Mouse (Mus musculus): ENCODE results near the gene Frs2. TPM values are rescaled to one million over a fixed set of nuclear protein-coding genes. Genes with fewer than 3 reads are reported as not detected.
A peak's percentile ranks its signal among the peaks of the same experiment; 100 is the strongest.

Frs2 gene
- polyA plus RNA-seq (2015; fragmentation: Nextera tagmentation; extraction: Ambion mirVana), result 16.5 and 22.1 TPM in 2 replicates

GRCm38 (mm10) chr10:117148361-117149003 is at the start of gene Frs2:
Frs2 (minus strand) TSS chr10:117148534.
- no peaks in the 10 kb centered on the region for H3K9me3 ChIP-seq (ENCODE audit: control insufficient read depth, low read length)
- peak within 1 kb of the TSS; percentile 85 for H3K4me2 ChIP-seq (ENCODE audit: low read length)
- H3K4me3 ChIP-seq (ENCODE audit: low read length), result peak within 1 kb of the TSS; percentile 99
- H3K27ac ChIP-seq (ENCODE audit: low read depth, low read length), result peak within 1 kb of the TSS; percentile 83
- H3K9ac ChIP-seq (ENCODE audit: low read depth, low read length), result peak within 1 kb of the TSS; percentile 92
- peaks cover 22% of the 10 kb centered on the region for H3K4me1 ChIP-seq (ENCODE audit: control insufficient read depth, insufficient read depth, low read depth, low read length)
- WGBS, result under 1% methylated on average over 47 of the region's 57 CpGs
- no peaks in the 10 kb centered on the region for H3K36me3 ChIP-seq (ENCODE audit: control insufficient read depth, insufficient read depth, low read length)
- H3K27me3 ChIP-seq (replicated peaks; ENCODE audit: control insufficient read depth, insufficient read depth, low read length), result no peaks in the 10 kb centered on the region; the same call in 1 of the 2 replicates
- peak; percentile 98 for ATAC-seq

- no peaks in the 10 kb centered on the region for H3K4me1 ChIP-seq (ENCODE audit: control insufficient read depth, insufficient read depth, low read depth, low read length)
- no peak overlapping the region for H3K9ac ChIP-seq (ENCODE audit: low read depth, low read length)
- no peak overlapping the region for H3K27ac ChIP-seq (ENCODE audit: low read depth, low read length)
- H3K27me3 ChIP-seq (replicated peaks; ENCODE audit: control insufficient read depth, insufficient read depth, low read length), result no peaks in the 10 kb centered on the region
- no peaks in the 10 kb centered on the region for H3K36me3 ChIP-seq (ENCODE audit: control insufficient read depth, insufficient read depth, low read length)
- 92% methylated on average over 3 of the region's 3 CpGs for WGBS
- H3K9me3 ChIP-seq (ENCODE audit: control insufficient read depth, low read length), result no peaks in the 10 kb centered on the region
- no peak overlapping the region for H3K4me2 ChIP-seq (ENCODE audit: low read length)
- H3K4me3 ChIP-seq (ENCODE audit: low read length), result no peak overlapping the region
- no peak for ATAC-seq
These were observed 48.4 kb upstream of the Frs2 start for GRCm38 (mm10) chr10:117196696-117197095.

- 94% methylated on average over 4 of the region's 4 CpGs for WGBS
- H3K4me2 ChIP-seq (ENCODE audit: low read length), result no peak overlapping the region
- H3K4me3 ChIP-seq (ENCODE audit: low read length), result no peak overlapping the region
- no peaks in the 10 kb centered on the region for H3K9me3 ChIP-seq (ENCODE audit: control insufficient read depth, low read length)
- no peak for ATAC-seq
- H3K27ac ChIP-seq (ENCODE audit: low read depth, low read length), result no peak overlapping the region
- H3K4me1 ChIP-seq (ENCODE audit: control insufficient read depth, insufficient read depth, low read depth, low read length), result no peaks in the 10 kb centered on the region
- no peaks in the 10 kb centered on the region for H3K36me3 ChIP-seq (ENCODE audit: control insufficient read depth, insufficient read depth, low read length)
- no peaks in the 10 kb centered on the region for H3K27me3 ChIP-seq (replicated peaks; ENCODE audit: control insufficient read depth, insufficient read depth, low read length)
- no peak overlapping the region for H3K9ac ChIP-seq (ENCODE audit: low read depth, low read length)
These were observed 47.4 kb upstream of the Frs2 start for GRCm38 (mm10) chr10:117195748-117196147.

GRCm38 (mm10) chr10:117195005-117195404 is 46.7 kb upstream of the Frs2 start:
- H3K4me1 ChIP-seq (ENCODE audit: control insufficient read depth, insufficient read depth, low read depth, low read length), result no peaks in the 10 kb centered on the region
- H3K9ac ChIP-seq (ENCODE audit: low read depth, low read length), result no peak overlapping the region
- H3K27ac ChIP-seq (ENCODE audit: low read depth, low read length), result no peak overlapping the region
- no peak overlapping the region for H3K4me2 ChIP-seq (ENCODE audit: low read length)
- H3K9me3 ChIP-seq (ENCODE audit: control insufficient read depth, low read length), result no peaks in the 10 kb centered on the region
- H3K36me3 ChIP-seq (ENCODE audit: control insufficient read depth, insufficient read depth, low read length), result no peaks in the 10 kb centered on the region
- H3K4me3 ChIP-seq (ENCODE audit: low read length), result no peak overlapping the region
- 90% methylated on average over 12 of the region's 12 CpGs for WGBS
- ATAC-seq, result no peak
- no peaks in the 10 kb centered on the region for H3K27me3 ChIP-seq (replicated peaks; ENCODE audit: control insufficient read depth, insufficient read depth, low read length)

- no peak overlapping the region for H3K9ac ChIP-seq (ENCODE audit: low read depth, low read length)
- WGBS, result 79% methylated on average over 5 of the region's 5 CpGs
These were observed 45.0 kb upstream of the Frs2 start for GRCm38 (mm10) chr10:117193364-117193763.

GRCm38 (mm10) chr10:117185399-117186089 is 37.2 kb upstream of the Frs2 start:
- H3K27me3 ChIP-seq (replicated peaks; ENCODE audit: control insufficient read depth, insufficient read depth, low read length), result no peaks in the 10 kb centered on the region
- no peak overlapping the region for H3K4me3 ChIP-seq (ENCODE audit: low read length)
- 68% methylated on average over 9 of the region's 9 CpGs for WGBS
- H3K27ac ChIP-seq (ENCODE audit: low read depth, low read length), result no peak overlapping the region
- H3K4me2 ChIP-seq (ENCODE audit: low read length), result no peak overlapping the region
- no peaks in the 10 kb centered on the region for H3K9me3 ChIP-seq (ENCODE audit: control insufficient read depth, low read length)
- H3K36me3 ChIP-seq (ENCODE audit: control insufficient read depth, insufficient read depth, low read length), result no peaks in the 10 kb centered on the region
- no peaks in the 10 kb centered on the region for H3K4me1 ChIP-seq (ENCODE audit: control insufficient read depth, insufficient read depth, low read depth, low read length)
- no peak for ATAC-seq
- H3K9ac ChIP-seq (ENCODE audit: low read depth, low read length), result no peak overlapping the region

More at GRCm38 (mm10) chr10:117193364-117193763, 45.0 kb upstream of the Frs2 start:
- Histone ChIP-seq H3K9me3 (ENCODE audit: control insufficient read depth, low read length) (no peaks in the 10 kb centered on the region), H3K4me3 (ENCODE audit: low read length) (no peak overlapping the region), H3K36me3 (ENCODE audit: control insufficient read depth, insufficient read depth, low read length) (no peaks in the 10 kb centered on the region), H3K4me2 (ENCODE audit: low read length) (no peak overlapping the region), H3K4me1 (ENCODE audit: control insufficient read depth, insufficient read depth, low read depth, low read length) (no peaks in the 10 kb centered on the region), H3K27ac (ENCODE audit: low read depth, low read length) (no peak overlapping the region), H3K27me3 (replicated peaks; ENCODE audit: control insufficient read depth, insufficient read depth, low read length) (no peaks in the 10 kb centered on the region)
- ATAC-seq, result no peak

- H3K27ac ChIP-seq (ENCODE audit: low read depth, low read length), result no peak overlapping the region
- H3K36me3 ChIP-seq (ENCODE audit: control insufficient read depth, insufficient read depth, low read length), result no peaks in the 10 kb centered on the region
- no peak overlapping the region for H3K4me3 ChIP-seq (ENCODE audit: low read length)
- no peak for ATAC-seq
- no peak overlapping the region for H3K9ac ChIP-seq (ENCODE audit: low read depth, low read length)
- H3K27me3 ChIP-seq (replicated peaks; ENCODE audit: control insufficient read depth, insufficient read depth, low read length), result no peaks in the 10 kb centered on the region
- no peaks in the 10 kb centered on the region for H3K4me1 ChIP-seq (ENCODE audit: control insufficient read depth, insufficient read depth, low read depth, low read length)
- H3K4me2 ChIP-seq (ENCODE audit: low read length), result no peak overlapping the region
- 60% methylated on average over 3 of the region's 3 CpGs for WGBS
- H3K9me3 ChIP-seq (ENCODE audit: control insufficient read depth, low read length), result no peaks in the 10 kb centered on the region
These were observed 32.8 kb upstream of the Frs2 start for GRCm38 (mm10) chr10:117181098-117181497.

GRCm38 (mm10) chr10:117174645-117175044 is 26.3 kb upstream of the Frs2 start:
- no peak overlapping the region for H3K27ac ChIP-seq (ENCODE audit: low read depth, low read length)
- no peaks in the 10 kb centered on the region for H3K36me3 ChIP-seq (ENCODE audit: control insufficient read depth, insufficient read depth, low read length)
- H3K4me2 ChIP-seq (ENCODE audit: low read length), result no peak overlapping the region
- no peak overlapping the region for H3K4me3 ChIP-seq (ENCODE audit: low read length)
- no peaks in the 10 kb centered on the region for H3K27me3 ChIP-seq (replicated peaks; ENCODE audit: control insufficient read depth, insufficient read depth, low read length)
- H3K9me3 ChIP-seq (ENCODE audit: control insufficient read depth, low read length), result no peaks in the 10 kb centered on the region
- ATAC-seq, result no peak
- 63% methylated on average over 12 of the region's 12 CpGs for WGBS
- no peaks in the 10 kb centered on the region for H3K4me1 ChIP-seq (ENCODE audit: control insufficient read depth, insufficient read depth, low read depth, low read length)
- no peak overlapping the region for H3K9ac ChIP-seq (ENCODE audit: low read depth, low read length)

- no peak for ATAC-seq
- 38% methylated on average over 13 of the region's 13 CpGs for WGBS
- Histone ChIP-seq H3K4me2 (ENCODE audit: low read length) (peak overlapping the region; percentile 22), H3K27me3 (replicated peaks; ENCODE audit: control insufficient read depth, insufficient read depth, low read length) (no peaks in the 10 kb centered on the region), H3K9me3 (ENCODE audit: control insufficient read depth, low read length) (no peaks in the 10 kb centered on the region), H3K27ac (ENCODE audit: low read depth, low read length) (no peak overlapping the region), H3K4me3 (ENCODE audit: low read length) (no peak overlapping the region), H3K36me3 (ENCODE audit: control insufficient read depth, insufficient read depth, low read length) (no peaks in the 10 kb centered on the region), H3K4me1 (ENCODE audit: control insufficient read depth, insufficient read depth, low read depth, low read length) (no peaks in the 10 kb centered on the region), H3K9ac (ENCODE audit: low read depth, low read length) (no peak overlapping the region)
These were observed 25.5 kb upstream of the Frs2 start for GRCm38 (mm10) chr10:117173566-117174438.
